Mouse (Mus musculus) spleen, adult 18-20 months (tissue): ENCODE measurements around the gene Kif24.
"Not testable (repeated sequence)": the region's sequence is repeated elsewhere in the genome, so short reads cannot be mapped to it uniquely, and the experiment has no call there.

Experiments
- DNase-seq, 2 experiments: peaks; one replicate each; pipeline ENCODE4 v3.0.0; 2022; ENCODE audit warnings: mixed read lengths in 2 of 2

Gene Kif24

DNA sequence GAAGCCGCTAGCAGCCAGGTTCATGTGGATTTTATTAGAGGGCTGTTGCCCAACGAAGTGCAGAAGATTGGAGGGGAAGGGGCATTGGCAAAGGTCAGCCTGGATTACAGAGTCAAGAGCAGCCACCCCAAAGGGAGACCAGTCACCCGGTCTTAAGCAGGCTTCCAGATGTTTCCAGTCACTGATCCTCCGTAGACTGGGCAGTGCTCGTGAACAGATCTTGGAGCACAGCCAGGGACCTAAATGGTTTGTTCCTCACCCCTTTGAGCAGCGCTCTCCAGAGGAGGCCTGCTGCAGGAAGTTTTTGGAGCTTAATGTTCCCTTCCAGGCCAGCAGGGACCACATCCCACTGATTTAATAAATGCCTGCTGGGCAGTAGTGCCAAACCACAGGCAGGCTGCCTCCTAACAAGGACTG, 16.9 kb upstream of the Kif24 start:
- no peak for DNase-seq

- no peak for DNase-seq
Measured at GRCm38 (mm10) chr4:41480254-41480653, 15.6 kb upstream of the Kif24 start.

DNA sequence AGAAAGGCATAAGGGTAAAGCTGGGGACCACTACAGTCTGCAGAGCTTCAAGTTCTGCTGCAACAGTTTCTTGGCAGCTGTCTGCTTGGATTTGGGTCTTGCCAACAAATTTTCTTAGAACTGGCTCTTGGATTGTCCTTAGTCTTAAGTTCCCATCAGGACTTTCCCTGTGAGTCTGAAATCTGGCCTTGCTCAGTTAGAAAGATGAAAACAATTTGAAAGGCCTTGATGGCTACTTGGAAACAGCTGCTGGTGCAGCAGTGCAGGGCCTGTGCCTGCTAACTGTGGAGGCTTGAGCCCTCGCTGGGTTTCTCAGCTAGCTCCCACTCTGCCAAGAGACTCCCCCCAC, 14.7 kb upstream of the Kif24 start:
- no peak for DNase-seq

GRCm38 (mm10) chr4:41478751-41479455, 14.2 kb upstream of the Kif24 start:
- DNase-seq, result no peak

DNA sequence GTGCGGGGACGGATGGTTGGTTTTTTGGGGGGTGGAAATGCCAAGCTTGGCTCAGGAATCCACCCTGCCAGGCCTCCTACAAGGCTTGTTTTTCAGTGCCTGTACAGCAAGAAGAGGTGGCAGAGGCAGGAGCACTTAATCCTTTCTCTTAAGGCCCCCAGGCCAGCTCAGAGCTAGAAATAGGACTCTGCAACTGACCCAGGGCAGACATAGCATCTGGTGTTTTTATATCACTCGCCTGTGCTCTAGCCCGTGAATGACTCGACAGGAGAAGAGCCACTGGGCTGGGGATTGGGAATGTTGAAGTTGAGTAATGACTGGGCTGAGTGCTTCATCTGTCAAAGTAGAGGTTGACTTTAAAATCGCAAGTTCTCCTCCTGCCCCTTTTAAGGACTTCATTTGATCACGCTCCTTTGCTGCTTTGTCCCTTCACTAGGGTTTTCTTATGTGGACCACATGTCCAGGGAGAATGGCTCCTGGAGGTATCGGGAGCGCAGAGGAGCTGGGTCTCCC, 13.0 kb upstream of the Kif24 start:
- no peak for DNase-seq

GRCm38 (mm10) chr4:41471384-41471689, 6.7 kb upstream of the Kif24 start:
- no peak for DNase-seq

DNA sequence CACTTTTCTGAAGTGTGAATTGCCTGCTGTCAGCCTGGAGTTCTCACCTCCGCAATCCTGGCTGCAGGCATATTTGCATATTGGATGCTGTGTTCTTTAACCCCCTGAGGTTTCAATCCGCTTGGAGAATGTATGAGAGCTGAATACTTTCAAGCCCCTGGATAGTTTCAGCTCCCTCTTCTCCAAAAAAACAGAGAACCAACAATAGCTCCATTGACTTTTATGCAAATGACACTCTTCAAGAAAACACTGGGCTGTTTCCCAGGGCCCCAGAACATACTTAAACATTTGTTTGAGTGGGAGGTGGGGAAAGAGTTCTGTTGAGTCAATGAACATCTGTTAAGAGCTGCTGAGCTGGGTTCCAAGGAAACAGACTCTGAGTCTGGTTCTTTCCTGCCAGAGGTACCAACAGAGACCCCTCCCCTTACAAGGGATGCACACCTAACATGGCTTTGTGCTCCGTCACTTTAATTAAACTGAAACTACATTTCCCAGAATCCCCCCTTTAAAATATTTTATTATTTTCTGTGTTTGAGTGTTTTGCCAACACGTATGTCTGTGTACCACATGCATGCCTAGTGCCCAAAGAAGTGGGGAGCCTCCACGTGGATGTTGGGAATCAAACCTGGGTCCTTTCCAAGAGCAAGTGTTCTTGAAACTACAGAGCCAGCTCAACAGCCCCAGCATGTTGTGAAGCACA, 6.1 kb upstream of the Kif24 start:
- DNase-seq, result no peak

- no peak for DNase-seq
Measured at GRCm38 (mm10) chr4:41470051-41470683, 5.5 kb upstream of the Kif24 start.

- DNase-seq, result no peak
Measured at GRCm38 (mm10) chr4:41469199-41469598, 4.5 kb upstream of the Kif24 start.

GRCm38 (mm10) chr4:41468396-41469080, 3.9 kb upstream of the Kif24 start:
- peak; percentile 13 to 47 for DNase-seq

- no peak for DNase-seq
Measured at GRCm38 (mm10) chr4:41465287-41465665, 589 bp upstream of the Kif24 start.

- DNase-seq, result not testable (repeated sequence)
Measured at GRCm38 (mm10) chr4:41463051-41463738, 1.5 kb downstream of the Kif24 start.

DNA sequence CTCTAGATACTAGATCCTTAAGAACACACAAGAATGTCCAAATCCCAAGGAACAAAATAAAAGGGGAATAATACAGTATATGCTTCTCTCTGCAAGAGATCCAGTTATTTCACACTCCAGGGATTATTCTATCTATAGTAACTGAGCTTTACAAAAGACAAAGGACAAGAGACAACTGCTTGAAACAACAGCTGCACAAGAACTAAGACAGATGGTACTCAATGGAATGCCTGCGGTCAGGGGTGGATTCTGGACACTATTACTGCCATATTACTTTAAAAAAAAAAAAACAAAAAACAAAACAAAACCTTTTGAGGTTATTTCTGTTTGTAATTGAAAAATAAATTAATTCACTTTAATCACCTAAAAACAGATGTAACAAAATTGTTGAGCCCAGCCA, 4.0 kb downstream of the Kif24 start:
- DNase-seq, result no peak

DNA sequence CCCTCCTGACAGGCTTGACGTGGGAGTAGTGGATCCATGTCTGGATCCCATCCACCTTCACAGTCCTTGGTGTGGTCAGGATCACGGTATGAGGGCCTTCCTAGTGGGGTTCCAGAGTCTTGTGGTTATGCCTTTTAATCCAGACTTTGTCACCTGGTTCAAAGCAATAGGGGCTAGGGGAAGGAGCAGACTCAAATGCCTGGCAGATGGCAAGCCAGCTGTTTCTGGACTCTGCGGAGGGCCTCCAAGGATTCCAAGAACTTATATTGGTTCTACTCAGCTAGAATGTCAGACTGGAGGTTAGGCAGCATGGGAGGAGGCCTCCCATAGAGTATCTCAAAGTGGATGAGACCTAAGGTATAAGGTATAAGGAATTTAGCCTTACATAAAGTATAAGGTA, 17.1 kb downstream of the Kif24 start:
- no peak for DNase-seq

DNA sequence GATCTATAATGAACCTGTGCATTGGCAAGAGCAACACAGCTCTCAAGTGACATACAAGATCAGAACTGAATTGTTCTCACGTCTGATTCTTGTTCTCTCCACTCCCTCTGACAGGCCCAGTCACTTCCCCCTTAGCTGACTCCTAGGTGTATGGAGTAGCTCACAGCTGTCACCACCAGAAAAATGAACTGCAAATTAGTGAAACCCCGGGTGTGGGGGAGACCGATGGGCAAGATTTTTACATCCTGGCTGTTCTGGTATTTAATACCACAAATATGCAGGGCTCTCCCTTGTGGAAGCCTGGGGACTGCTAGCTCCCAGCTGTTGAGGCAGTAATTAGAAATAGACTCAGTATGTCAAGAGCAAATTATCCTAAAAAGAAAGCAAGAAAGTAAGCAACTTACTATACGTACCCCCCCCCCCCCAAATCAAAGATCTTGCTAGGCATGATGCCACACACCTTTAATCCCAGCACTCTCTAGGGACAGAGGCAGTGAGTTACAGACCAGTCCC, 21.8 kb downstream of the Kif24 start:
- DNase-seq, result no peak

GRCm38 (mm10) chr4:41438931-41439330, 25.8 kb downstream of the Kif24 start:
- DNase-seq, result no peak

- no peak for DNase-seq
Measured at GRCm38 (mm10) chr4:41416966-41417365, 47.7 kb downstream of the Kif24 start.

- DNase-seq, result no peak
Measured at GRCm38 (mm10) chr4:41409341-41409740, 55.3 kb downstream of the Kif24 start.

GRCm38 (mm10) chr4:41407353-41407752, 57.3 kb downstream of the Kif24 start:
- no peak for DNase-seq

DNA sequence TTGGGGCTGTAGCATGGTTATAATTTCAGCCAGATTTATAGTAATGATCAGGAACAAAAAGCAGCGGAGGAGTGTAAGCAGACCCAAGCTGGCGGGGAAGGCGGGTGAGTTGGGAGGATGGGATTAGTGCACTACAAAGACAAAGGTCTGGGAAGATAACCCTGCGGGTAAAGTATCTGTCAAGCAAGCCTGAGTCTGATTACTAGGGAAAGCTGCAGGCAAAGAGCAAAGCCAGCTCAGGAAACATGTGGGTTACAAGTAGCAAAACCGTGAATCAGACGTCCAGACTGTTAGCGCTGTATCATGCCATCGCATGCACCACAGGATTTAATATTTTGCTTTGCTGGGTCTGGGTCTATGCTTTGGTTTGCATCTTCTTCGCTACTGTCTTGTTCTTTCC, 58.1 kb downstream of the Kif24 start:
- no peak for DNase-seq

DNA sequence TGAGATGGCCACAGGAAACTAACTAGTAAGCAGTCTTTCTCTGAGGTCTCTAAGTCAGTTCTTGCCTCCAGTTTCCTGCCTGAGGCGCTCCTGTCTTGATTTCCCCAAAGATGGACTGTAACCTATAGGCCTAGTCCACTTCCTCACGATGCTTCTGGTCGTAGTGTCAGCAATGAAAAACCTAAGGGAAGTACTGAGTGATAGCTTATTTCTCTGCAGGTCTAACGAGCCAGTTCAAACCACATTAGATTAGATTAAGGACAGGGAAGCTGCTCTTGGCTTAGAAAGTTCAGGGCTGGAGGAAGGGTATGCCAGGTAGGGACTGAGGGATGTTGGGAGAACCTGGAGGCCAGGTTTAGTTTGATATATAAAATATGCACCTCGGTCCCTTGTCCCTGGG, 63.1 kb downstream of the Kif24 start:
- no peak for DNase-seq

- DNase-seq, result no peak
Measured at GRCm38 (mm10) chr4:41401167-41401566, 63.5 kb downstream of the Kif24 start.

DNA sequence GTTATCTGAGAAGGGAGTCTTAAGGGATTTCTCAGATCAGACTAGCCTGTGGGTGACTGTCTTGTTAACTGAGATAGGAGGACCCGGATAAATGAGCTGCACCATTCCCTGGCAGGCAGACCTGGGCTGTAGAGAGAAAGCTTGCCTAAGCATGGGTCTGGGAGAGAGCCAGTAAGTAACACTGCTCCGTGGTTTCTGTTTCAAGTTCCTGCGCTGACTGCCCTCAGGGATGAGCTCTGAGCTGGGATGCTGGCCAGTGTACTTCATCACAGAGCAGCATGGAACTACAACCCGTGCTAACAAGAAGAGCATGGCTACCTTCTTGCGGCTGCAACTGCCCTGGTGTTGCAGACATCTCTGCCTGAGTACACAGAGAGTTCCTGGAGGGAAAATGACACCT, 64.8 kb downstream of the Kif24 start:
- no peak for DNase-seq
